ENCODE assay signal across 8 mouse cellular contexts in the genomic region with DNA sequence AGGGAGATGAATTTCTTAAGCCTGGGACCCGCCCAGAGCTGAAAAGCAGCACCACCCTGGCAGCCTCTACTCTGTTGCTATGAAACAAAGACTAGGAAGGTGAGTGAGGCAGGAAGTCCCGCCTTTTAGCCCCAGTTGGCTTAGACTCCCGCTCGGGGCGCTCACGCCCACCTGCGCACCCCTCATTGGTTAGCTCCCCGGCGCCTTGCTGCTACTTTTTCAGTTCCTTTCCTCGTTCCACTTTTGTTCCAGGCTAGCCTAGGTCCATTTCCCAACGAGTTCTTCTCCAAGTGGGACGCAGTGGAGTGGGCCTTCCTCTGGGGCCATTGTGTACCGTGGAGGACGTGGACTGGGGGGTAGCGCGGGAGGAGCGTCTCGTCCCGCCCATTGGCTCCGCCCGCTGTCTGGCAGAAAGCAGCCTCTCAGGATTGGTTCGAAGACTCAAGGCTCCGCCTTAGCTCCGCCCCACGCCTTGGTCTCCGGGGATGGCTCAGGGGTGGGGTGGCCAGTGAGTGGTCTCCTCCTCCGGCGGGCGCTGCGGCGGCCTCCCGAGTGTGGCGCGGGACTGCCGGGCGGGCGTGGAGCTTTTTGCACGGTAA. TPM values are rescaled to one million over a fixed set of nuclear protein-coding genes. Genes with fewer than 3 reads are reported as not detected.
DNase-seq lines count a peak whose midpoint lies in the region; ATAC-seq and TF ChIP-seq lines count a peak whose summit lies in the region.

A gene (plus strand): TSS at position 135 of the 599 bp plus-strand sequence.

- H3K79me2 ChIP-seq in MEL (ENCODE audit: control insufficient read depth, insufficient read depth, low read length, poor library complexity): peaks cover 3% of the 10 kb centered on the region; the same call in 1 of the 2 replicates

- TF ChIP-seq CTCF in MEL (IDR thresholded peaks at IDR 0.05 in 2 of 3, conservative IDR thresholded peaks at IDR 0.05 in 1 of 3; ENCODE audit: control insufficient read depth in 1 of 3, insufficient read depth in 1 of 3, low read depth in 2 of 3, low read length in 3 of 3, poor library complexity in 1 of 3, severe bottlenecking in 1 of 3): no peak
- no peak for TF ChIP-seq CTCF in cerebellum, adult 2 months (IDR thresholded peaks at IDR 0.05; ENCODE audit: borderline replicate concordance, insufficient read depth, low read depth, low read length)

- peak; percentile 96 for DNase-seq in MEL (ENCODE audit: low read depth, low spot score)
- DNase-seq in cerebellum, adult 2 months: peak; percentile 97 to 98
- DNase-seq in forelimb bud, embryonic 11.5 days (ENCODE audit: low read depth, low spot score): peak; percentile 96
- DNase-seq in layer of hippocampus, adult 9-10 months (ENCODE audit: low spot score): peak; percentile 93
- peak; percentile 96 for DNase-seq in ovary, postnatal 10 days (ENCODE audit: low spot score)
- peak; percentile 96 for DNase-seq in thymus, postnatal 10 days (ENCODE audit: low spot score in 2 of 2)

- no peak for TF ChIP-seq RAD21 in MEL (IDR thresholded peaks at IDR 0.05; ENCODE audit: low read depth, low read length)

- H3K36me3 ChIP-seq in MEL (ENCODE audit: control insufficient read depth in 1 of 2, insufficient read depth in 2 of 2, low read length in 2 of 2): peaks cover 0 to 8% of the 10 kb centered on the region in 2 experiments; a peak in 2 of 4 replicates
- H3K36me3 ChIP-seq in lung, embryonic 16.5 days (ENCODE audit: control insufficient read depth, insufficient read depth, low read length): peaks cover 14% of the 10 kb centered on the region; the same call in 1 of the 2 replicates

- ATAC-seq in hematopoietic stem cell, adult 5-6 weeks (replicated peaks in 1 of 2; ENCODE audit: insufficient read depth in 1 of 2, low FRiP score in 2 of 2, low TSS enrichment in 1 of 2, low read depth in 1 of 2, poor library complexity in 2 of 2, severe bottlenecking in 2 of 2): peak; percentile 97
- ATAC-seq in lung, embryonic 16.5 days (ENCODE audit: low read depth): peak; percentile 99

- peak in 1 of 2 experiments; percentile 68; a peak in 1 of 4 replicates for TF ChIP-seq POLR2A in MEL (IDR thresholded peaks at IDR 0.05; ENCODE audit: control insufficient read depth in 1 of 2, insufficient read depth in 1 of 2, low read depth in 1 of 2, low read length in 2 of 2, poor library complexity in 1 of 2)
- TF ChIP-seq POLR2A in cerebellum, adult 2 months (IDR thresholded peaks at IDR 0.05; ENCODE audit: borderline replicate concordance, insufficient read depth, low read length): peak; percentile 72

- under 1% methylated on average over 38 of the region's 38 CpGs for WGBS in cerebellum, adult 2 months
- WGBS in lung, embryonic 16.5 days: under 1% methylated on average over 38 of the region's 38 CpGs

- H3K9me3 ChIP-seq in MEL (replicated peaks; ENCODE audit: insufficient read depth, low read length): no peaks in the 10 kb centered on the region
- no peaks in the 10 kb centered on the region for H3K9me3 ChIP-seq in lung, embryonic 16.5 days (ENCODE audit: control insufficient read depth, low read length)

- peak within 1 kb of the TSS; percentile 69 for H3K4me2 ChIP-seq in lung, embryonic 16.5 days (ENCODE audit: low read depth, low read length)

- peak within 1 kb of the TSS; percentile 80 for H3K9ac ChIP-seq in MEL (ENCODE audit: control insufficient read depth, low read depth, low read length, poor library complexity, severe bottlenecking)
- peak within 1 kb of the TSS; percentile 98 for H3K9ac ChIP-seq in lung, embryonic 16.5 days (ENCODE audit: low read length)

- no peaks in the 10 kb centered on the region for H3K27me3 ChIP-seq in MEL (ENCODE audit: control insufficient read depth in 1 of 2, insufficient read depth in 2 of 2, low read length in 2 of 2)
- no peaks in the 10 kb centered on the region for H3K27me3 ChIP-seq in cerebellum, adult 2 months (ENCODE audit: control insufficient read depth, insufficient read depth, low read length)
- H3K27me3 ChIP-seq in lung, embryonic 16.5 days (ENCODE audit: control insufficient read depth, insufficient read depth, low read depth, low read length): no peaks in the 10 kb centered on the region

- H3K27ac ChIP-seq in MEL (ENCODE audit: control insufficient read depth, low read depth, low read length): peak within 1 kb of the TSS; percentile 67
- peak within 1 kb of the TSS; percentile 81 for H3K27ac ChIP-seq in cerebellum, adult 2 months (ENCODE audit: insufficient read depth, low read length)
- H3K27ac ChIP-seq in lung, embryonic 16.5 days (ENCODE audit: low read length): peak within 1 kb of the TSS; percentile 99

- TF ChIP-seq EP300 in MEL (IDR thresholded peaks at IDR 0.05; ENCODE audit: low read depth in 1 of 2, low read length in 2 of 2): no peak

- H3K4me3 ChIP-seq in MEL (ENCODE audit: control insufficient read depth in 1 of 2, insufficient read depth in 1 of 2, low read depth in 2 of 2, low read length in 2 of 2): peak within 1 kb of the TSS; percentile 82 to 84
- H3K4me3 ChIP-seq in cerebellum, adult 2 months (replicated peaks; ENCODE audit: insufficient read depth, low read depth, low read length): peak within 1 kb of the TSS; percentile 95
- H3K4me3 ChIP-seq in lung, embryonic 16.5 days (ENCODE audit: low read length): peak within 1 kb of the TSS; percentile 94

- H3K4me1 ChIP-seq in MEL (ENCODE audit: control insufficient read depth in 1 of 2, insufficient read depth in 2 of 2, low read length in 2 of 2): peaks cover 0 to 3% of the 10 kb centered on the region in 2 experiments; a peak in 1 of 4 replicates
- peaks cover 8% of the 10 kb centered on the region; the same call in 1 of the 2 replicates for H3K4me1 ChIP-seq in cerebellum, adult 2 months (ENCODE audit: control insufficient read depth, insufficient read depth, low read length)
- H3K4me1 ChIP-seq in lung, embryonic 16.5 days (replicated peaks; ENCODE audit: control insufficient read depth, insufficient read depth, low read length): peaks cover 17% of the 10 kb centered on the region

TF ChIP-seq in MEL, 35 proteins besides CTCF, POLR2A, EP300 and RAD21 (continues in another document):
- TF ChIP-seq KAT2A (conservative IDR thresholded peaks at IDR 0.05; ENCODE audit: low read depth, low read length) (no peak), CHD1 (IDR thresholded peaks at IDR 0.05; ENCODE audit: low read depth, low read length) (no peak), GATA1 (IDR thresholded peaks at IDR 0.05; ENCODE audit: low read depth, low read length) (no peak), E2F4 (IDR thresholded peaks at IDR 0.05; ENCODE audit: borderline replicate concordance, low read depth, low read length) (0 out of 2 replicates have a peak, but pooled peaks have one; percentile 33), ZMIZ1 (IDR thresholded peaks at IDR 0.05; ENCODE audit: low read depth, low read length) (no peak), NELFE (IDR thresholded peaks at IDR 0.05; ENCODE audit: low read depth, low read length) (peak; percentile 70; the same call in 1 of the 2 replicates), ZNF384 (IDR thresholded peaks at IDR 0.05; ENCODE audit: low read depth, low read length) (no peak), JUND (IDR thresholded peaks at IDR 0.05; ENCODE audit: low read depth, low read length) (no peak), CHD2 (IDR thresholded peaks at IDR 0.05; ENCODE audit: low read length) (peak; percentile 41; the same call in 1 of the 2 replicates), ZKSCAN1 (IDR thresholded peaks at IDR 0.05; ENCODE audit: low read depth, low read length) (no peak), UBTF (IDR thresholded peaks at IDR 0.05; ENCODE audit: borderline replicate concordance, insufficient read depth, low read depth, low read length) (no peak), MYC (IDR thresholded peaks at IDR 0.05; ENCODE audit: low read depth, low read length) (no peak), SIN3A (IDR thresholded peaks at IDR 0.05; ENCODE audit: low read length) (no peak; the same call in 1 of the 2 replicates), TBP (IDR thresholded peaks at IDR 0.05; ENCODE audit: low read depth, low read length) (no peak; the same call in 1 of the 2 replicates), MAZ (IDR thresholded peaks at IDR 0.05; ENCODE audit: low read depth, low read length) (0 out of 2 replicates have a peak, but pooled peaks have one; percentile 80), RCOR1 (IDR thresholded peaks at IDR 0.05; ENCODE audit: low read depth, low read length) (no peak), BHLHE40 (IDR thresholded peaks at IDR 0.05; ENCODE audit: borderline replicate concordance, low read depth, low read length) (no peak), SMC3 (IDR thresholded peaks at IDR 0.05; ENCODE audit: low read depth, low read length) (no peak), USF1 (IDR thresholded peaks at IDR 0.05; ENCODE audit: low read depth, low read length) (no peak), USF2 (IDR thresholded peaks at IDR 0.05; ENCODE audit: borderline replicate concordance in 1 of 2, insufficient read depth in 1 of 2, low read depth in 1 of 2, low read length in 2 of 2) (no peak), MEF2A (IDR thresholded peaks at IDR 0.05; ENCODE audit: extremely low read depth, insufficient replicate concordance, low read depth, low read length, poor library complexity, severe bottlenecking) (no peak), NRF1 (IDR thresholded peaks at IDR 0.05; ENCODE audit: insufficient read depth, low read depth, low read length, poor library complexity, severe bottlenecking) (peak; percentile 48; the same call in 1 of the 2 replicates), ETS1 (IDR thresholded peaks at IDR 0.05; ENCODE audit: low read depth, low read length) (no peak), HCFC1 (IDR thresholded peaks at IDR 0.05; ENCODE audit: low read depth, low read length) (peak; percentile 55; the same call in 1 of the 2 replicates), ELF1 (IDR thresholded peaks at IDR 0.05; ENCODE audit: low read depth, low read length) (peak; percentile 67), TAL1 (IDR thresholded peaks at IDR 0.05; ENCODE audit: low read length) (no peak), MAX (IDR thresholded peaks at IDR 0.05; ENCODE audit: low read length) (0 out of 2 replicates have a peak, but pooled peaks have one; percentile 27), ZC3H11A (IDR thresholded peaks at IDR 0.05; ENCODE audit: low read depth, low read length) (no peak), GABPA (IDR thresholded peaks at IDR 0.05; ENCODE audit: low read depth, low read length) (no peak), POLR2AphosphoS2 (IDR thresholded peaks at IDR 0.05; ENCODE audit: low read length) (peak; percentile 57; the same call in 1 of the 2 replicates)

RNA-seq across cellular contexts. Expression of the gene that starts here (rescaled TPM):
- total RNA-seq in MEL (2012; rRNA removed): 1.5 and 1.9 TPM in 2 replicates
- polyA plus RNA-seq in MEL (2012; ENCODE audit: insufficient read depth in 1 of 2, insufficient read length in 2 of 2, low read depth in 1 of 2, low replicate concordance in 2 of 2, missing spikeins in 1 of 2): 1 to 10 TPM in 1 of 2 experiments, not detected in 1; 5.7 TPM
- 14.2 and 15.5 TPM in 2 replicates for polyA plus RNA-seq in cerebellum, adult 2 months (2012; rRNA removed)
- 7.1 and 16.4 TPM in 2 replicates for total RNA-seq in hematopoietic stem cell, adult 5-6 weeks (2017)
- 14.6 and 15.3 TPM in 2 replicates for polyA plus RNA-seq in lung, embryonic 16.5 days (2015; fragmentation: Nextera tagmentation; extraction: Ambion mirVana)

Comparison
In these comparisons a context has a peak if more than half of its experiments do, and no peak if none do; other contexts are left out.
1. Peak in every context shown above with its lines: DNase-seq, ATAC-seq, H3K4me3 ChIP-seq and H3K27ac ChIP-seq.